Mouse (Mus musculus) ZHBTc4 (cell line): ENCODE data around the gene Hypk.

ENCODE experiments used
- DNase-seq: peaks from one replicate; pipeline ENCODE4 v3.0.0-alpha.2; 2011; ENCODE audit warnings: low read depth, low spot score

Hypk gene

GRCm38 (mm10) chr2:121505942-121506882, 53.1 kb downstream of the Hypk start, which contains the start of the genes Mfap1a and Wdr76:
TSS of gene Mfap1a (minus strand) at chr2:121506665.
TSS of gene Wdr76 (plus strand) at chr2:121506723.
- DNase-seq = peak; percentile 96

GRCm38 (mm10) chr2:121507173-121507950, 54.3 kb downstream of the Hypk start:
- DNase-seq = no peak

GRCm38 (mm10) chr2:121507951-121508330, 54.9 kb downstream of the Hypk start:
- DNase-seq = no peak
